Mouse (Mus musculus) lung, postnatal 0 days (tissue): ENCODE measurements at regions not wholly inside any gene's neighbourhood (a gene's known extent, or its start where the extent isn't known, plus 50 kb on each side); places are given as distances from the start of the nearest gene placed in this dataset.

Experiments used
- CTCF ChIP-seq: IDR thresholded peaks from 2 replicates; pipeline ENCODE4 v1.5.1; 2016; ENCODE audit warnings: antibody characterized with exemption, mild to moderate bottlenecking
- EP300 ChIP-seq: IDR thresholded peaks from 2 replicates; pipeline ENCODE4 v1.6.1; 2016; ENCODE audit warnings: antibody characterized with exemption, mild to moderate bottlenecking, control low read depth

DNA sequence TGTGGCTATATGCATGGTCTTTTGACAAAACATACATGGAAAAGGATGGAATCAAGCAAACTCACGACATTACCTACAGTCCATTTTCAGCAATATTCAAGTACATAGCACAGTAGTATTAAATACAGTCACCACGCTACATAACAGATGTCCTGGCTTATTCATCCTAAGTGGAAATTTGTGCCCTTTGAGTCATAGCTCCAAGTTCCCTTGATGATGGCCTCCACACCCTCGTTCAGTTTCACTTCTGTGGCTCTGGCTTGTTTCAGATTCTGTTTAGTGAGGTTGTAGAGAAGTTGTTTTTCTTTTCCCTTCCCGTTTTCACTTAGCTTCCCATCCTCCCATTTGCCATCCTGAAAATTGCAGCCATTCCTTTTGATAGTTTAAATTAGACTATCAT, 284.5 kb downstream of the Parp8 start:
- TF ChIP-seq CTCF (no peak), EP300 (no peak)
